Mouse (Mus musculus): ENCODE data around the gene Cd180. TPM values are rescaled to one million over a fixed set of nuclear protein-coding genes. Genes with fewer than 3 reads are reported as not detected.

Gene Cd180
- polyA plus RNA-seq, 2 experiments: 1.4 to 1.6 TPM

DNA sequence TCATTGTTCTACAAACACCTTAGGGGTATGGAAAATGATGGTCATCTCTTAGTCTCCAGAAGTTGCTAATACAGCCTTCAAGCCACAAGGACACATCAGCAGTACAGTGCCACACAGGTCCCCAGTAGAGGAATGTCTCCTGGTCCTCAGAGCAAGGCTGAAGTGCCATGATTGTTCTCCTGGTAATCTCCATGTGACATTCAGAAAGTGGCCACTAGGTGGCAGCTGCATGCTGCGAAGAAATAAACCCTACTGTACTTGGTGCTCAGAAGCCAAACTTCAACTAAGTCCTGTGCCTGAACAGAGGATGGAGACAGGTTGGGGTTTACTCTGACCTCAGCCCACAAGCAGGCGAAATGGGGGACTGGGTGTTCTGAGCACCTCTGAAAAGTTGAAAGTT, 14.9 kb upstream of the Cd180 start:
- Histone ChIP-seq H3K36me3 (replicated peaks; ENCODE audit: control insufficient read depth, insufficient read depth, low read depth) (no peaks in the 10 kb centered on the region), H3K4me1 (replicated peaks; ENCODE audit: control insufficient read depth in 2 of 2, insufficient read depth in 2 of 2, low read length in 1 of 2) (no peaks in the 10 kb centered on the region), H3K9ac (replicated peaks) (no peak overlapping the region), H3K4me3 (ENCODE audit: insufficient read depth in 1 of 2, low read depth in 2 of 2, low read length in 2 of 2) (no peak overlapping the region), H3K9me3 (ENCODE audit: control insufficient read depth, low read length) (no peaks in the 10 kb centered on the region), H3K27ac (no peak overlapping the region), H3K27me3 (ENCODE audit: control insufficient read depth, insufficient read depth, low read length) (no peaks in the 10 kb centered on the region), H3K4me2 (ENCODE audit: low read depth) (no peak overlapping the region)
- peak; percentile 37 to 43 (median 42) for DNase-seq (ENCODE audit: low read depth in 3 of 3, low spot score in 3 of 3)
- WGBS (ENCODE audit: insufficient replicate concordance): 1% methylated on average over 2 of the region's 2 CpGs
- ATAC-seq (ENCODE audit: insufficient read depth): no peak
- no peak for TF ChIP-seq EP300 (IDR thresholded peaks at IDR 0.05; ENCODE audit: low read depth)
- peak; percentile 91 for TF ChIP-seq CTCF (IDR thresholded peaks at IDR 0.05; ENCODE audit: low read depth)

DNA sequence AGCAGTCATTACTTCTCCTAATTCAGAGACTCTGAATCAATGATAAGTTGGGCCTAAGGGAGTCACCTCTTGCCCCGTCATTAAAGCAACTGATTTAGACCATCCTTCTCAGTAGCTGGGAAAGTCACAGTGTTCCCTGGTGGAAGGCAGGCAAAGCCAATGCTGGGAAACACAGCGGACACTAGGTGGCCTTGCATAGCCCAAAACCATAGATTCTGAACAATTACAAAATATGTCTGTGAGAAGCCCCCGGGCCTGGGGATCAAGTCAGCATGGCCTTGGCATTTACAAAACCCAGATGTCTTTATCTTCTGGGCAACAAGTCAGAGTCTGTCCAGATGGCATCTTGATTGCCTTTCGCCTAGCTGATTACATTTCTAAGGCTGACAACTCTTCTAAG, 8.5 kb upstream of the Cd180 start:
- Histone ChIP-seq H3K4me2 (ENCODE audit: low read depth) (no peak overlapping the region), H3K4me1 (replicated peaks; ENCODE audit: control insufficient read depth in 2 of 2, insufficient read depth in 2 of 2, low read length in 1 of 2) (0 out of 4 replicates have a peak, but pooled peaks cover 0 to 5% of the 10 kb centered on the region in 2 experiments), H3K9ac (replicated peaks) (no peak overlapping the region), H3K9me3 (ENCODE audit: control insufficient read depth, low read length) (no peaks in the 10 kb centered on the region), H3K27me3 (ENCODE audit: control insufficient read depth, insufficient read depth, low read length) (no peaks in the 10 kb centered on the region), H3K4me3 (ENCODE audit: insufficient read depth in 1 of 2, low read depth in 2 of 2, low read length in 2 of 2) (no peak overlapping the region), H3K36me3 (replicated peaks; ENCODE audit: control insufficient read depth, insufficient read depth, low read depth) (no peaks in the 10 kb centered on the region), H3K27ac (no peak overlapping the region)
- ATAC-seq (ENCODE audit: insufficient read depth) (no peak), DNase-seq (ENCODE audit: low read depth in 3 of 3, low spot score in 3 of 3) (no peak)
- 58% methylated on average over 4 of the region's 4 CpGs for WGBS (ENCODE audit: insufficient replicate concordance)
- TF ChIP-seq EP300 (IDR thresholded peaks at IDR 0.05; ENCODE audit: low read depth) (no peak), CTCF (IDR thresholded peaks at IDR 0.05; ENCODE audit: low read depth) (no peak)

DNA sequence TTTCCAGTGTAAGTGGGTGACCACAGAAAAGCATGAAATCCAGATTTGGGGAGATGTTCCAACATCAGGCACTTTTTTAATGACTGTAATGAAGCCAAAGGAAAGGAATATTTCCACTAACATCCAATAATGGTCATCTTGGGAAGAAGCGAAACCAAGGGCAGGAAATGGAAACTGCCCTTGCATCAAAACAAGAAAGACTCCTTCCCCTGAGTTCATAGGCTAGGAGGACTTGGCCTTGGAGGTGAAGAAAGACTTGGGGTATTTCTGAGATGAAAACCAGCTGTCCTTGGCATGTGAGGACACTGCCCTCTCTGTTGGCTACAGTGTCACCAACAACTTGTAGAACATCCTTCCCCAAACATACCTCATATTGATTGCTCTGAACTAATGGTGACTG, 5.2 kb upstream of the Cd180 start:
- Histone ChIP-seq H3K9me3 (ENCODE audit: control insufficient read depth, low read length) (no peaks in the 10 kb centered on the region), H3K27me3 (ENCODE audit: control insufficient read depth, insufficient read depth, low read length) (no peaks in the 10 kb centered on the region), H3K4me3 (ENCODE audit: insufficient read depth in 1 of 2, low read depth in 2 of 2, low read length in 2 of 2) (no peak overlapping the region), H3K4me1 (replicated peaks; ENCODE audit: control insufficient read depth in 2 of 2, insufficient read depth in 2 of 2, low read length in 1 of 2) (peaks cover 0 to 10% of the 10 kb centered on the region in 2 experiments; a peak in 2 of 4 replicates), H3K36me3 (replicated peaks; ENCODE audit: control insufficient read depth, insufficient read depth, low read depth) (no peaks in the 10 kb centered on the region), H3K27ac (no peak overlapping the region), H3K4me2 (ENCODE audit: low read depth) (no peak overlapping the region), H3K9ac (replicated peaks) (no peak overlapping the region)
- 48% methylated on average over 1 of the region's 1 CpGs for WGBS (ENCODE audit: insufficient replicate concordance)
- DNase-seq (ENCODE audit: low read depth in 3 of 3, low spot score in 3 of 3) (no peak), ATAC-seq (ENCODE audit: insufficient read depth) (no peak)
- TF ChIP-seq EP300 (IDR thresholded peaks at IDR 0.05; ENCODE audit: low read depth): no peak
- TF ChIP-seq CTCF (IDR thresholded peaks at IDR 0.05; ENCODE audit: low read depth): no peak

DNA sequence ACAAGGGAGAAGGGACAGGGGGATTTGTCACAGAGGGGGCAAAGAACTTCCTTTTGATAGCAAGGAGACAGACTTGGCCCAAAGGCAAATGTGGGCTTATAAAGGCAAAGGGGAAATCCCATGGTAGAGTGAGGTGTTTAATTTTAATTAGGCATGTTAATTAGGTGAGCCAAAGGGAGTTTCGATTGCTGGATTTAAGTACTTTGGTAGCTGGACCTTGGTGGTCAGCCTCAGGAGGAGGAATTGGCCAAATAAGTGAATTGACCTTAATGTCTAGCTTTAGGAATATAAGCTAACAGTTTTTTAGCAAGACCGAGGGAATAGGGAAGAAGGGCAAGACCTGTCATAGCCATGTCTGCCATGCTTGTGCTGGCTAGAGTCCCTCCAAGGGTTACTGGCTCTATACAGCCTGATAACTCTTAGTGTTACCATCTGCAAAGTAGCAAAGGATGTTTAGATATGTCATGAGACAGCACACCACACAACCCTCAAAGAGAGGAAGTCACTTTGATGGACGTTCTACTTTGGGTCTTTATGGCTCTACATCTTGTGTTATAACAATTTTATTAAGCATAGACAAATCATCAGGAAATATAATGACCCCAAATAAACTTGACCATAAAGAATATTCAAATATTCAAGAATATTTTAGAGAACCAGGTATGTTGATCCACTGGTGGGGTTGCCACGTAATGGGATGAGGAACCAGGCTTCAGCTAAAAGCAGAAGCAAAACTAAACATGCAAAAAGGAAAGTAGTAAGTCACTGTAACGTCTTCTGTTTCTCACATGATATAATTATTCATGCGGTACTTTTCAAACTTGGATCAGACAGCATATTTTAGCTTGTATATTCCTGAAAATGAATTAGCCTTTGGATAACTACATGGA, 3.9 kb upstream of the Cd180 start:
- Histone ChIP-seq H3K4me3 (ENCODE audit: insufficient read depth in 1 of 2, low read depth in 2 of 2, low read length in 2 of 2) (no peak overlapping the region), H3K4me1 (replicated peaks; ENCODE audit: control insufficient read depth in 2 of 2, insufficient read depth in 2 of 2, low read length in 1 of 2) (peaks cover 0 to 11% of the 10 kb centered on the region in 2 experiments; a peak in 2 of 4 replicates), H3K4me2 (ENCODE audit: low read depth) (no peak overlapping the region), H3K27ac (no peak overlapping the region), H3K27me3 (ENCODE audit: control insufficient read depth, insufficient read depth, low read length) (no peaks in the 10 kb centered on the region), H3K9ac (replicated peaks) (no peak overlapping the region), H3K9me3 (ENCODE audit: control insufficient read depth, low read length) (no peaks in the 10 kb centered on the region), H3K36me3 (replicated peaks; ENCODE audit: control insufficient read depth, insufficient read depth, low read depth) (no peaks in the 10 kb centered on the region)
- 45% methylated on average over 6 of the region's 6 CpGs for WGBS (ENCODE audit: insufficient replicate concordance)
- no peak for ATAC-seq (ENCODE audit: insufficient read depth)
- TF ChIP-seq EP300 (IDR thresholded peaks at IDR 0.05; ENCODE audit: low read depth): no peak
- no peak for TF ChIP-seq CTCF (IDR thresholded peaks at IDR 0.05; ENCODE audit: low read depth)
- DNase-seq (ENCODE audit: low read depth in 3 of 3, low spot score in 3 of 3): no peak

DNA sequence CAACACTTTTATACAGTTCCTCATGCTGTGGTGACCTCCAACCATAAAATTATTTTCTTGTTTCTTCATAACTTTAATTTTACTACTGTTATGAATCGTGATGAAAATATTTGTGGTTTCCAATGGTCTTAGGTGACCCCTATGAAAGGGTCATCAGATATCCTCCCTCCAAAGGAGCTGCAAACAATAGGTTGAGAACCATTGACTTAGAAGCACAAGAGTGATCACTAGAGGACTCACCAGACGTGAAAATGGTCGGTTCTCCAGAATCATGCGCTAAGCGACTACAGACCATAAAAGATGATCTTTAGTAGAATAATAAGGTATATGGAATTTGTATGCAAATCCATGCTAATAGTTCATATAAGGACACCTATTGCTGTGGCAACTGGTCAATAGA, 3.2 kb upstream of the Cd180 start:
- H3K36me3 ChIP-seq (replicated peaks; ENCODE audit: control insufficient read depth, insufficient read depth, low read depth): no peaks in the 10 kb centered on the region
- H3K27ac ChIP-seq: no peak overlapping the region
- H3K4me1 ChIP-seq (replicated peaks; ENCODE audit: control insufficient read depth in 2 of 2, insufficient read depth in 2 of 2, low read length in 1 of 2): peaks cover 0 to 15% of the 10 kb centered on the region in 2 experiments; a peak in 2 of 4 replicates
- ATAC-seq (ENCODE audit: insufficient read depth): no peak
- no peak for TF ChIP-seq CTCF (IDR thresholded peaks at IDR 0.05; ENCODE audit: low read depth)
- TF ChIP-seq EP300 (IDR thresholded peaks at IDR 0.05; ENCODE audit: low read depth): no peak
- no peak for DNase-seq (ENCODE audit: low read depth in 3 of 3, low spot score in 3 of 3)
- H3K9me3 ChIP-seq (ENCODE audit: control insufficient read depth, low read length): no peaks in the 10 kb centered on the region
- no peak overlapping the region for H3K9ac ChIP-seq (replicated peaks)
- no peak overlapping the region for H3K4me2 ChIP-seq (ENCODE audit: low read depth)
- no peak overlapping the region for H3K4me3 ChIP-seq (ENCODE audit: insufficient read depth in 1 of 2, low read depth in 2 of 2, low read length in 2 of 2)
- no peaks in the 10 kb centered on the region for H3K27me3 ChIP-seq (ENCODE audit: control insufficient read depth, insufficient read depth, low read length)
- WGBS (ENCODE audit: insufficient replicate concordance): 67% methylated on average over 5 of the region's 5 CpGs

All from liver, embryonic 14.5 days (tissue).